Mouse (Mus musculus) liver, embryonic 16.5 days (tissue): ENCODE measurements around the gene Flad1. TPM values are rescaled to one million over a fixed set of nuclear protein-coding genes. Genes with fewer than 3 reads are reported as not detected.

Experiments
- ATAC-seq: fragments of 200-750 bp; cut with Nextera tagmentation; 2 replicates; pipeline ENCODE4 v1.8.0; 2017; ENCODE audit warnings: low read depth, mild to moderate bottlenecking, moderate number of reproducible peaks, moderate library complexity
- H3K27ac ChIP-seq: fragments of 300-500 bp; sonication (generic); 2 replicates; pipeline ENCODE4 v1.5.1; 2014; ENCODE audit warnings: mild to moderate bottlenecking, low read length
- H3K27me3 ChIP-seq: fragments of 300-500 bp; sonication (generic); 2 replicates; pipeline ENCODE4 v1.6.1; 2014; ENCODE audit warnings: low read depth, low read length, mixed read lengths; ENCODE audit not compliant: control insufficient read depth, insufficient read depth
- H3K36me3 ChIP-seq: fragments of 300-500 bp; sonication (generic); 2 replicates; pipeline ENCODE4 v1.6.1; 2014; ENCODE audit warnings: mild to moderate bottlenecking; ENCODE audit not compliant: control insufficient read depth, insufficient read depth
- H3K4me1 ChIP-seq: fragments of 300-500 bp; sonication (generic); 2 replicates; pipeline ENCODE4 v1.6.1; 2014; ENCODE audit warnings: low read depth, low read length, mixed read lengths; ENCODE audit not compliant: control insufficient read depth
- H3K4me2 ChIP-seq: fragments of 300-500 bp; sonication (generic); 2 replicates; pipeline ENCODE4 v1.6.1; 2014; ENCODE audit warnings: low read depth, low read length, mixed read lengths
- H3K4me3 ChIP-seq: fragments of 300-500 bp; sonication (generic); 2 replicates; pipeline ENCODE4 v1.5.1; 2014; ENCODE audit warnings: low read depth, mild to moderate bottlenecking, low read length
- H3K9ac ChIP-seq: fragments of 300-500 bp; sonication (generic); 2 replicates; pipeline ENCODE4 v1.6.1; 2014; ENCODE audit warnings: low read depth, low read length
- H3K9me3 ChIP-seq: fragments of 300-500 bp; sonication (generic); replicated peaks from 2 replicates; pipeline ENCODE4 v1.6.1; 2016; ENCODE audit warnings: low read length; ENCODE audit not compliant: control insufficient read depth
- WGBS: fragments of 180-500 bp; shearing (Covaris S2); extraction: QIAGEN DNeasy Blood & Tissue Kit; methylation state at CpG from one replicate; pipeline ENCODE4 v1.1.7; 2014; ENCODE audit not compliant: insufficient replicate concordance; 5-methylcytosine and 5-hydroxymethylcytosine counted together
- polyA plus RNA-seq: library from polyadenylated mRNA; unstranded; fragments of >200 nt; fragmentation: Nextera tagmentation; extraction: Ambion mirVana; gene quantifications from 2 replicates; pipeline ENCODE4 v1.2.1, GENCODE M21; 2015

The Flad1 gene
- polyA plus RNA-seq, 1 experiment from 2014 or later: 14.9 TPM

GRCm38 (mm10) chr3:89373581-89374231 lies 38.0 kb downstream of the Flad1 start:
- H3K27me3 ChIP-seq: no peaks in the 10 kb centered on the region
- no peak overlapping the region for H3K27ac ChIP-seq
- H3K4me3 ChIP-seq: no peak overlapping the region
- no peaks in the 10 kb centered on the region for H3K9me3 ChIP-seq
- 28% methylated on average over 5 of the region's 5 CpGs for WGBS
- no peaks in the 10 kb centered on the region for H3K36me3 ChIP-seq
- no peak overlapping the region for H3K4me2 ChIP-seq
- H3K9ac ChIP-seq: no peak overlapping the region
- peaks cover 14% of the 10 kb centered on the region for H3K4me1 ChIP-seq
- ATAC-seq: no peak

GRCm38 (mm10) chr3:89367338-89367737 lies 44.3 kb downstream of the Flad1 start:
- no peak overlapping the region for H3K27ac ChIP-seq
- H3K9ac ChIP-seq: no peak overlapping the region
- H3K36me3 ChIP-seq: no peaks in the 10 kb centered on the region
- no peak overlapping the region for H3K4me3 ChIP-seq
- WGBS: 56% methylated on average over 11 of the region's 11 CpGs
- no peaks in the 10 kb centered on the region for H3K4me1 ChIP-seq
- ATAC-seq: no peak
- H3K9me3 ChIP-seq: no peaks in the 10 kb centered on the region
- H3K27me3 ChIP-seq: no peaks in the 10 kb centered on the region
- no peak overlapping the region for H3K4me2 ChIP-seq

- Histone ChIP-seq H3K9ac (no peak overlapping the region), H3K27me3 (no peaks in the 10 kb centered on the region), H3K27ac (no peak overlapping the region), H3K36me3 (no peaks in the 10 kb centered on the region), H3K4me3 (no peak overlapping the region), H3K4me2 (no peak overlapping the region), H3K4me1 (no peaks in the 10 kb centered on the region), H3K9me3 (no peaks in the 10 kb centered on the region)
- WGBS: 65% methylated on average over 20 of the region's 20 CpGs
- ATAC-seq: no peak
These were observed 45.9 kb downstream of the Flad1 start for GRCm38 (mm10) chr3:89365486-89366414.

GRCm38 (mm10) chr3:89365153-89365485 lies 46.6 kb downstream of the Flad1 start, which contains the start of gene Dcst1:
Gene Dcst1, minus strand, starts transcription at chr3:89365253.
- H3K4me3 ChIP-seq: no peak within 1 kb of the TSS
- H3K27me3 ChIP-seq: no peaks in the 10 kb centered on the region
- H3K4me1 ChIP-seq: no peaks in the 10 kb centered on the region
- WGBS: 75% methylated on average over 11 of the region's 11 CpGs
- no peak for ATAC-seq
- H3K9ac ChIP-seq: no peak within 1 kb of the TSS
- H3K4me2 ChIP-seq: no peak within 1 kb of the TSS
- H3K9me3 ChIP-seq: no peaks in the 10 kb centered on the region
- H3K36me3 ChIP-seq: no peaks in the 10 kb centered on the region
- no peak within 1 kb of the TSS for H3K27ac ChIP-seq

- WGBS: 55% methylated on average over 8 of the region's 8 CpGs
- Histone ChIP-seq H3K9me3 (no peaks in the 10 kb centered on the region), H3K36me3 (no peaks in the 10 kb centered on the region)
These were observed 47.0 kb downstream of the Flad1 start for GRCm38 (mm10) chr3:89364631-89365030.

GRCm38 (mm10) chr3:89361675-89362074 lies 50.0 kb downstream of the Flad1 start, which contains the start of gene Dcst2:
Gene Dcst2, plus strand, starts transcription at chr3:89361975.
- H3K9ac ChIP-seq: no peak within 1 kb of the TSS
- H3K9me3 ChIP-seq: no peaks in the 10 kb centered on the region
- 74% methylated on average over 7 of the region's 7 CpGs for WGBS
- no peak for ATAC-seq
- H3K4me1 ChIP-seq: no peaks in the 10 kb centered on the region
- H3K36me3 ChIP-seq: no peaks in the 10 kb centered on the region
- H3K4me2 ChIP-seq: no peak within 1 kb of the TSS
- H3K27me3 ChIP-seq: no peaks in the 10 kb centered on the region
- no peak within 1 kb of the TSS for H3K4me3 ChIP-seq
- H3K27ac ChIP-seq: no peak within 1 kb of the TSS

More at GRCm38 (mm10) chr3:89364631-89365030, 47.0 kb downstream of the Flad1 start:
- no peaks in the 10 kb centered on the region for H3K4me1 ChIP-seq
- no peak overlapping the region for H3K4me2 ChIP-seq
- H3K27ac ChIP-seq: no peak overlapping the region
- ATAC-seq: no peak
- no peak overlapping the region for H3K9ac ChIP-seq
- H3K4me3 ChIP-seq: no peak overlapping the region
- H3K27me3 ChIP-seq: no peaks in the 10 kb centered on the region

- no peak for ATAC-seq
- Histone ChIP-seq H3K9ac (no peak overlapping the region), H3K36me3 (no peaks in the 10 kb centered on the region), H3K9me3 (no peaks in the 10 kb centered on the region), H3K27me3 (no peaks in the 10 kb centered on the region), H3K27ac (no peak overlapping the region), H3K4me1 (no peaks in the 10 kb centered on the region), H3K4me2 (no peak overlapping the region), H3K4me3 (no peak overlapping the region)
- WGBS: 34% methylated on average over 3 of the region's 3 CpGs
These were observed 51.4 kb downstream of the Flad1 start for GRCm38 (mm10) chr3:89360237-89360636.

- no peaks in the 10 kb centered on the region for H3K4me1 ChIP-seq
- 48% methylated on average over 6 of the region's 6 CpGs for WGBS
- no peaks in the 10 kb centered on the region for H3K9me3 ChIP-seq
- no peak overlapping the region for H3K4me3 ChIP-seq
- no peak overlapping the region for H3K4me2 ChIP-seq
- no peak overlapping the region for H3K27ac ChIP-seq
- no peaks in the 10 kb centered on the region for H3K36me3 ChIP-seq
- H3K27me3 ChIP-seq: no peaks in the 10 kb centered on the region
- no peak overlapping the region for H3K9ac ChIP-seq
- ATAC-seq: no peak
These were observed 52.0 kb downstream of the Flad1 start for GRCm38 (mm10) chr3:89359630-89360029.

- Histone ChIP-seq H3K36me3 (no peaks in the 10 kb centered on the region), H3K27me3 (peaks cover 8% of the 10 kb centered on the region), H3K9me3 (no peaks in the 10 kb centered on the region), H3K4me3 (no peak overlapping the region), H3K4me2 (no peak overlapping the region), H3K27ac (no peak overlapping the region), H3K9ac (no peak overlapping the region), H3K4me1 (no peaks in the 10 kb centered on the region)
- WGBS: 60% methylated on average over 9 of the region's 9 CpGs
- no peak for ATAC-seq
These were observed 55.6 kb downstream of the Flad1 start for GRCm38 (mm10) chr3:89356029-89356428.
